Mouse (Mus musculus): Measurements from ENCODE around the gene Samd3. TPM values are rescaled to one million over a fixed set of nuclear protein-coding genes. Genes with fewer than 3 reads are reported as not detected.

Samd3 gene
- total RNA-seq (2023), result 0.45 to 0.79 TPM in 2 of 4 replicates, not detected in the others

GRCm38 (mm10) chr10:26229488-26229887 is at the start of gene Samd3:
Samd3 (plus strand) TSS chr10:26229707.

Other genes with a start within 250 kb of the Samd3 start
- not detected in 4 replicates for gene Gm9767, start 151.5 kb upstream of the Samd3 start, total RNA-seq (2023)
- gene Tmem200a, start 150.7 kb upstream of the Samd3 start, total RNA-seq (2023), result not detected in 4 replicates
- gene L3mbtl3, start 146.3 kb downstream of the Samd3 start, total RNA-seq (2023), result 53.5 to 61.3 TPM (median 54.8 TPM) in 4 replicates